Mouse (Mus musculus) ES-E14 (cell line): ENCODE data around the gene Six4. TPM values are rescaled to one million over a fixed set of nuclear protein-coding genes. Genes with fewer than 3 reads are reported as not detected.
A peak's percentile ranks its signal among the peaks of the same experiment; 100 is the strongest.
"Not testable (repeated sequence)": the region's sequence is repeated elsewhere in the genome, so short reads cannot be mapped to it uniquely, and the experiment has no call there.

Source experiments
- DNase-seq: peaks from one replicate; pipeline ENCODE4 v3.0.0-alpha.2; 2013; ENCODE audit warnings: low read depth, low spot score
- H3K27ac ChIP-seq: 2 replicates; pipeline ENCODE4 v1.5.1; 2012; ENCODE audit warnings: low read depth, mild to moderate bottlenecking, low read length, moderate library complexity, mixed read lengths; ENCODE audit not compliant: poor library complexity, insufficient read depth, severe bottlenecking
- H3K36me3 ChIP-seq: 2 replicates; pipeline ENCODE4 v1.6.1; 2012; ENCODE audit warnings: mild to moderate bottlenecking, low read length, moderate library complexity, mixed read lengths; ENCODE audit not compliant: control insufficient read depth, poor library complexity, insufficient read depth, severe bottlenecking
- H3K4me1 ChIP-seq, 2 experiments: fragments of 150-350 bp in 1 of 2; sonication (generic) in 1 of 2; 2 replicates each; pipeline ENCODE4 v1.6.1; 2012; ENCODE audit warnings: low read length in 2 of 2, mild to moderate bottlenecking in 1 of 2, mixed read lengths in 1 of 2; ENCODE audit not compliant: control insufficient read depth in 2 of 2, insufficient read depth in 2 of 2, poor library complexity in 1 of 2
- H3K4me3 ChIP-seq, 2 experiments: fragments of 150-350 bp in 1 of 2; sonication (generic) in 1 of 2; 2 replicates each; pipeline ENCODE4 v1.5.1; 2012; ENCODE audit warnings: low read length in 2 of 2, low read depth in 1 of 2, mild to moderate bottlenecking in 1 of 2, mixed read lengths in 1 of 2; ENCODE audit not compliant: insufficient read depth in 1 of 2, poor library complexity in 1 of 2, severe bottlenecking in 1 of 2
- H3K9ac ChIP-seq: 2 replicates; pipeline ENCODE4 v1.6.1; 2012; ENCODE audit warnings: low read depth, mild to moderate bottlenecking, low read length, mixed read lengths; ENCODE audit not compliant: poor library complexity, insufficient read depth, severe bottlenecking
- H3K9me3 ChIP-seq: fragments of 150-350 bp; sonication (generic); 2 replicates; pipeline ENCODE4 v1.6.1; 2012; ENCODE audit warnings: low read depth, mild to moderate bottlenecking, low read length; ENCODE audit not compliant: control insufficient read depth, insufficient read depth
- CHD2 ChIP-seq: IDR thresholded peaks from 2 replicates; pipeline ENCODE4 v1.6.1; 2014; ENCODE audit warnings: mild to moderate bottlenecking, low read depth, low read length, inconsistent platforms
- HCFC1 ChIP-seq: IDR thresholded peaks from 2 replicates; pipeline ENCODE4 v1.6.1; 2012; ENCODE audit warnings: low read length, inconsistent platforms, borderline replicate concordance; ENCODE audit not compliant: insufficient read depth
- MAFK ChIP-seq: IDR thresholded peaks from 2 replicates; pipeline ENCODE4 v1.6.1; 2014; ENCODE audit warnings: mild to moderate bottlenecking, low read depth, low read length, inconsistent platforms; ENCODE audit not compliant: insufficient read depth
- ZC3H11A ChIP-seq: IDR thresholded peaks from 2 replicates; pipeline ENCODE4 v1.6.1; 2012; ENCODE audit warnings: low read depth, mild to moderate bottlenecking, inconsistent platforms, low read length, borderline replicate concordance
- ZNF384 ChIP-seq: IDR thresholded peaks from 2 replicates; pipeline ENCODE4 v1.6.1; 2012; ENCODE audit warnings: low read depth, low read length, inconsistent platforms
- in situ Hi-C, 2 experiments: fragments of 600-800 bp; cut with MboI; formaldehyde crosslinking; loops; one replicate each; pipeline ENCODE4 v1.15.1; 2025; ENCODE audit warnings: low sequenced_read_pairs in 2 of 2, inconsistent platforms in 1 of 2; ENCODE audit not compliant: unreplicated experiment in 2 of 2
- total RNA-seq: library from RNA; depleted of rRNA; stranded (reverse); fragments of 300-350 nt; gene quantifications from 2 replicates; pipeline ENCODE4 v1.2.3, GENCODE M21; 2012

Six4 gene
- total RNA-seq, 1 experiment: 13.6 TPM

DNA sequence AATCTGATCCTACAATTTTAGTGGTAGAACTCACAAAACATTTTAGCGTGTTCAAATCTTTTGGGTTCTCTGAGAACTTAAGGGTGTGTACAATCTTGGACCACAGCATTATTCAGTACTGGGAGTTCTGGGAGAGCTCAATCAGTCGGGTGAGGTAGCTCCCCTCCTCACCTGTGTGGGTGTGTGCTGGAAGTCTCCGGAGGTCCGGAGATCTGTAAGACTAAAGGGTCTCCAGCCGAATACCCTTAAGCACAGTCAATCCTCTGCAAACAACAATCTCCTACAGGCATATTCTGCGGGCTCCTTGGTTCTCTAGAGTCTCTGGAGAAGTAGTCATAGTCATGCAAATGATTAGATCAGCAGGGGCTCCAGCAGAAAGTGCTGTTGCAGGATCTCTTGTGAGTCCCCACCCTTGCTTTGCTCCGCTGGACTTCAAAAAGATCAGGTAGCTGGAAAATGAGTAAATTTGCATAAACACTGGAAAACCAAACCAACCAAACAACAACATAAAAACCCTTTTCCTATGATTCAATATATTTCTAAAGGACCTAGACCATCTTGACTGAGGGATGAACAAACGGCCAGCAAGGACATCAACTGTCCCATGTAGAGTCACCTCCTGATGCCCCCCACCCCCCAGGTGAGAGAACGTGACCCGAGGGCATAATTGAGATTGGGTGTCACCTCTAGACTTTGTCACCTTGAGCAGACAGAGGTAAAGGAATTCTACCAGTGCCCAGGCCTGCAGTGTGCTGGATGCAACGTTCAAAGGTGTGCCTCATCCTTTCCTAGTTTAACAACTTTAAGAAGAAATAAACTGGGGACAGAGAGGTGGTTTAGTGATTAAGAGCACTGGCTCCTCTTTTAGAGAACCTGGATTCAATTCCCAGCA is 27.3 kb downstream of the Six4 start:
- H3K4me1 ChIP-seq: peaks cover 26 to 36% of the 10 kb centered on the region in 2 experiments
- no peaks in the 10 kb centered on the region for H3K36me3 ChIP-seq
- H3K27ac ChIP-seq: peak overlapping the region; percentile 99
- no peak overlapping the region; the same call in 1 of the 2 replicates for H3K9ac ChIP-seq
- peak; percentile 89 for DNase-seq
- in situ Hi-C loops: no loop called here
- TF ChIP-seq MAFK (peak; percentile 52; the same call in 1 of the 2 replicates), HCFC1 (no peak), CHD2 (0 out of 2 replicates have a peak, but pooled peaks have one; percentile 26), ZC3H11A (no peak)
- H3K9me3 ChIP-seq: no peaks in the 10 kb centered on the region
- H3K4me3 ChIP-seq: peak overlapping the region in 1 of 2 experiments; percentile 18; a peak in 2 of 4 replicates

- H3K4me3 ChIP-seq: no peak overlapping the region; a peak in 1 of 4 replicates
- no peak for DNase-seq
- in situ Hi-C loops: no loop called here
- no peak overlapping the region; the same call in 1 of the 2 replicates for H3K9ac ChIP-seq
- no peaks in the 10 kb centered on the region for H3K9me3 ChIP-seq
- no peaks in the 10 kb centered on the region for H3K36me3 ChIP-seq
- peaks cover 21 to 27% of the 10 kb centered on the region in 2 experiments for H3K4me1 ChIP-seq
- no peak for TF ChIP-seq HCFC1
- TF ChIP-seq ZC3H11A: no peak
- TF ChIP-seq ZNF384: no peak
- no peak for TF ChIP-seq MAFK
- TF ChIP-seq CHD2: no peak
- H3K27ac ChIP-seq: peak overlapping the region; percentile 22; the same call in 1 of the 2 replicates
Measured at GRCm38 (mm10) chr12:73083773-73084172, 29.5 kb downstream of the Six4 start.

DNA sequence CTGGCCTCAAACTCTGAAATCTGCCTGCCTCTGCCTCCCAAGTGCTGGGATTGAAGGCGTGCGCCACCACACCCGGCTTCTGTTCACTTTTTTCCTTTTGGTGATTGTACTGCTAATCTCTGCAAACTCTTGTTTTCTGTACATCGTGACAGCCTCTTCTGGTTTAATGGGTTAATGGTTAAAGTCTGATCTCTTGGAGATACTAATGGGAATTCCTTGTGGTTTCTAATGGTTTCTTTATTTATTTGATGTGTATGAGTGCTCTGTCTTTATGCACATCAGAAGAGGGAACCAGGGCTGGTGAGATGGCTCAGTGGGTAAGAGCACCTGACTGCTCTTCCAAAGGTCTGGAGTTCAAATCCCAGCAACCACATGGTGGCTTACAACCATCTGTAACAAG is 31.4 kb downstream of the Six4 start:
- in situ Hi-C loops, H3K9ac ChIP-seq, H3K9me3 ChIP-seq, H3K36me3 ChIP-seq, DNase-seq, H3K4me3 ChIP-seq: not testable (repeated sequence)
- Histone ChIP-seq H3K27ac (peak overlapping the region; percentile 64; the same call in 1 of the 2 replicates), H3K4me1 (peaks cover 10 to 14% of the 10 kb centered on the region in 2 experiments)

DNA sequence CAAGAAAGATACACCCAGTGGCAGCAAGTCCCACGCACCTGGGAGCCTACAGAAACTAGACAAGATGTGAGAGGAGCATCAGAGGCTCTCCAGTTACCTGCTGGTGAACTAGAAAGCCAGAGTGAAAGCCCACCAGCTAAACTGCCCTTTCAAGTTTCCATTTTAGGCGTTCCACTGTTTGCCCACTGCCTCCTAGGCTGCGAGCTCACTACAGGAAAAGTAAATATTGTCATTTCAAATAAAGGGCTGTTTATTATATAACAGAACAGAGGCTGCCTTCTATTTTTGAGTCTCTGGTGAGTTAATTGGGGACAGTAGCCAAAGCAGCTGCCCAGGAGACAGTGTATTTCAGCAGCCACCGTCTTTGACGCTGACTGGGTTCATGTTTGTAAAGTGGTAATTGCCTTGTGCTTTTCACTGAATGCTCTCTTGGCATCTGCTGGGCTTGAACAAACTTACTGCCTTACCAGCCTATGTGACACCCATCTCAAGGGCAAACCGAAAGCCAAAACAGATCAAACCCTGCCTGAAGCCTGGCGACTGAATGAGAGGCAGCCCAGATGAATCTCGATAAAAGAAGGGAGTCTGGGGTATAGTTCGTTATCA is 52.3 kb downstream of the Six4 start:
- peaks cover 0 to 8% of the 10 kb centered on the region in 2 experiments; a peak in 1 of 4 replicates for H3K4me1 ChIP-seq
- no peak overlapping the region for H3K9ac ChIP-seq
- no peak for DNase-seq
- TF ChIP-seq HCFC1 (no peak), MAFK (no peak), ZNF384 (no peak), ZC3H11A (no peak)
- no peak overlapping the region for H3K4me3 ChIP-seq
- no peak overlapping the region for H3K27ac ChIP-seq
- in situ Hi-C loops: no loop called here
- no peaks in the 10 kb centered on the region for H3K9me3 ChIP-seq
- no peaks in the 10 kb centered on the region for H3K36me3 ChIP-seq
